Mouse (Mus musculus): ENCODE measurements around the gene Mettl6. TPM values are rescaled to one million over a fixed set of nuclear protein-coding genes. Genes with fewer than 3 reads are reported as not detected.

The Mettl6 gene
- total and polyA plus RNA-seq, 2 experiments from 2014 or later = 19.7 to 32.5 TPM

DNA sequence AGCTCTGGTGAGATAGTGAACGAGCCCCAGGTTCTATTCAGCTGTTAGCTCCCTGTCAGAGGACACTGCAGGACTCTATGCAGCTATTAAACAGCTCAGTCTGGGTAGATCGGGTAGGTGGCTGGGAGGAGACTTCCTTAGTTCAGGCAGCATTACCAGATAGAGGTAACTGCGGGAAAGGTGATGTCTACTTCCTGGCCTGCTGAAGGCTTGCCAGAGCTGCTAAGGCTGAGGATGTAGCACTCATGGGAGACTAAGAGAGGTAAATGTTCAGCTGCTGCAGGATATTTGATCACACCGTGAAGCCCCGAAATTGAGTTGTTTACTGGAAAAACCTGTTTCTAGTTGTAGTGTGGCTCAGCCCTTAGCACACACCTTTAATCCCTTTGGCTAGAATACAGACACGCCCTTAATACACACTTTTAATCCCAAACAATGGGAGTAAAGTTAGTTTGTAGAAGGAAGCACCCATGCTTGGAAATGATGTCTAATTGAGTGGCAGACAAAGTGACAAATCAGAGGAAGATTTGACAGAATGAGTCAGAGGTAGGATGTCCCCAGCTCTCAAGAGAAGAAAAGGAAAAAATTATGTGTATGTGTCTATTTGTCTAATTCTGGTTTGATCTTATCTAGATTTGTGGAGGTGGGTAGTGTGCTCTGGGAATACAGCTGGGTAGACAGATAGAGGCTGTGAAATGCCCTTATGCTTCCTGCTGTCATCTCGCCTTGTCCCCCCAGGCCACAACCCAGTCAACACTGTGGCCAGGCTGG lies 30.4 kb upstream of the Mettl6 start:
- no peak for DNase-seq (ENCODE audit: low spot score)
- Histone ChIP-seq H3K9ac (replicated peaks; ENCODE audit: low read length, poor library complexity, severe bottlenecking) (no peak overlapping the region), H3K9me3 (ENCODE audit: low read length) (no peaks in the 10 kb centered on the region), H3K27me3 (ENCODE audit: insufficient read depth, low read length) (no peaks in the 10 kb centered on the region), H3K4me3 (ENCODE audit: low read depth, low read length) (no peak overlapping the region), H3K4me1 (ENCODE audit: insufficient read depth, low read length) (no peaks in the 10 kb centered on the region), H3K4me2 (ENCODE audit: low read depth, low read length, poor library complexity, severe bottlenecking) (no peak overlapping the region), H3K36me3 (ENCODE audit: insufficient read depth, low read length) (no peaks in the 10 kb centered on the region), H3K27ac (ENCODE audit: low read depth, low read length) (no peak overlapping the region)
- no peak for TF ChIP-seq CTCF (IDR thresholded peaks at IDR 0.05)
- 80% methylated on average over 7 of the region's 7 CpGs for WGBS
- no peak for ATAC-seq (ENCODE audit: low FRiP score)

DNA sequence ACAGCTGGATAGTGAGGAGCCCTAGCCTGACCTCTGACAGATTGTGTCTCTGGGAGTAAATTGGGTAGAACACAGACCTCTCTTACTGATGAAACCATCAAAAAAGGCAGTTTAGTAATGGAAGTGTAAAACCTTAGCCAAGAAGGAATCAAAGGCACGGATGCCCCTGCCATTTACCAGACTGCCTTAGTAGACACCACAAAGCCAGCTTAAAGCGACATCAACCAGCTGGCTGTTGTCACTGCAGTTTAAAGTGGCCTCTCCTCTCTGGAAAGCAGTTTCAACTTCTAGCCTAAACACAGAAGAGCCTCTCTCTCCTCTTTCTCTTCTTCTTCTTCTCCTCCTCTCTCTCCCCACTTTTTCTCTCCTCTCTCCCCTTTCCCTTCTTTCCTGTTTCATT lies 26.5 kb upstream of the Mettl6 start:
- H3K9me3 ChIP-seq (ENCODE audit: low read length) = no peaks in the 10 kb centered on the region
- no peak for TF ChIP-seq CTCF (IDR thresholded peaks at IDR 0.05)
- no peaks in the 10 kb centered on the region for H3K4me1 ChIP-seq (ENCODE audit: insufficient read depth, low read length)
- H3K9ac ChIP-seq (replicated peaks; ENCODE audit: low read length, poor library complexity, severe bottlenecking) = no peak overlapping the region
- H3K36me3 ChIP-seq (ENCODE audit: insufficient read depth, low read length) = no peaks in the 10 kb centered on the region
- no peaks in the 10 kb centered on the region for H3K27me3 ChIP-seq (ENCODE audit: insufficient read depth, low read length)
- H3K4me3 ChIP-seq (ENCODE audit: low read depth, low read length) = no peak overlapping the region
- no peak overlapping the region for H3K27ac ChIP-seq (ENCODE audit: low read depth, low read length)
- no peak overlapping the region for H3K4me2 ChIP-seq (ENCODE audit: low read depth, low read length, poor library complexity, severe bottlenecking)
- ATAC-seq (ENCODE audit: low FRiP score) (no peak), DNase-seq (ENCODE audit: low spot score) (no peak)
- WGBS = 85% methylated on average over 2 of the region's 2 CpGs

DNA sequence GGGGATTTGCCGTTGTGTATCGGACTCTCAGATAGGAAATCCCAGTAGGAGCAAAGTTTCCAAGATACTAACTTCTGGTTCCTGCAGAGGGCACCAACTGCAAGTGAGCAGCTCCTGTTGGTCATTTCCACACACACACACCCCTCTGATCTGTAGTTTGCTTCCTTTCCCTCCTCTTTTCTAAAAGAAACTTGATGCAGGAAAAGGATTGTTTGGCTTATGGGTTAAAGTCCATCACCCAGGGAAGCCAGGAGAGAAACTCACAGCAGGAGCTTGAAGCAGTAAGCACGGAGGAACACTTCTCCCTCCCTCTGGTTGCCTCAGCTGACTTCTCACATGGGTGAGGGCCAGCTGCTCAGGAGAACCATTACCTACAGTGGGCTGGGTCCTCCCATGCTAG lies 24.3 kb upstream of the Mettl6 start:
- Histone ChIP-seq H3K27me3 (ENCODE audit: insufficient read depth, low read length) (no peaks in the 10 kb centered on the region), H3K9ac (replicated peaks; ENCODE audit: low read length, poor library complexity, severe bottlenecking) (no peak overlapping the region), H3K4me3 (ENCODE audit: low read depth, low read length) (no peak overlapping the region), H3K27ac (ENCODE audit: low read depth, low read length) (no peak overlapping the region), H3K36me3 (ENCODE audit: insufficient read depth, low read length) (no peaks in the 10 kb centered on the region), H3K4me2 (ENCODE audit: low read depth, low read length, poor library complexity, severe bottlenecking) (no peak overlapping the region), H3K4me1 (ENCODE audit: insufficient read depth, low read length) (no peaks in the 10 kb centered on the region), H3K9me3 (ENCODE audit: low read length) (0 out of 2 replicates have a peak, but pooled peaks cover 3% of the 10 kb centered on the region)
- ATAC-seq (ENCODE audit: low FRiP score) (no peak), DNase-seq (ENCODE audit: low spot score) (peak; percentile 37)
- 36% methylated on average over 3 of the region's 3 CpGs for WGBS
- TF ChIP-seq CTCF (IDR thresholded peaks at IDR 0.05) = peak; percentile 67

DNA sequence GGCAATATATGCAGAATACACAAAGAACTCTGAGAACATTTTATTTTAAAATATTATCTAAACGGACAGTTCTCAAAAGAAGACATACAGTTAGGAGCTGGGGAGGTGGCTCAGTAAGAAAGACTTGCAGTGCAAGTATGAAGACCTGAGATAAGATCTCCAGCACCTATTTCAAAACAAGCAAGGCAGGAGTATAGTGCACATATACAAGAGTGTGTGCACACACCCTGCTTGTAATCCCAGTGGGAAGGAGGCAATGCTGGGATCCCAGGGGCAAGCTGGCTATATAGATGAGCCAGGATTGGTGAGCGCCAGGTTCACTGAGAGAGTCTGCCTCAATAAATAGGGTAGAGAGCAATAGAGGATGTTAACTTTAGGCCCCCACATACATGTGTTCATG lies 21.1 kb upstream of the Mettl6 start:
- no peak overlapping the region for H3K9ac ChIP-seq (replicated peaks; ENCODE audit: low read length, poor library complexity, severe bottlenecking)
- no peak for ATAC-seq (ENCODE audit: low FRiP score)
- TF ChIP-seq CTCF (IDR thresholded peaks at IDR 0.05) = no peak
- H3K4me1 ChIP-seq (ENCODE audit: insufficient read depth, low read length) = no peaks in the 10 kb centered on the region
- DNase-seq (ENCODE audit: low spot score) = no peak
- no peak overlapping the region for H3K27ac ChIP-seq (ENCODE audit: low read depth, low read length)
- no peaks in the 10 kb centered on the region for H3K36me3 ChIP-seq (ENCODE audit: insufficient read depth, low read length)
- no peaks in the 10 kb centered on the region for H3K27me3 ChIP-seq (ENCODE audit: insufficient read depth, low read length)
- 89% methylated on average over 2 of the region's 2 CpGs for WGBS
- 0 out of 2 replicates have a peak, but pooled peaks cover 3% of the 10 kb centered on the region for H3K9me3 ChIP-seq (ENCODE audit: low read length)
- no peak overlapping the region for H3K4me2 ChIP-seq (ENCODE audit: low read depth, low read length, poor library complexity, severe bottlenecking)
- H3K4me3 ChIP-seq (ENCODE audit: low read depth, low read length) = no peak overlapping the region

DNA sequence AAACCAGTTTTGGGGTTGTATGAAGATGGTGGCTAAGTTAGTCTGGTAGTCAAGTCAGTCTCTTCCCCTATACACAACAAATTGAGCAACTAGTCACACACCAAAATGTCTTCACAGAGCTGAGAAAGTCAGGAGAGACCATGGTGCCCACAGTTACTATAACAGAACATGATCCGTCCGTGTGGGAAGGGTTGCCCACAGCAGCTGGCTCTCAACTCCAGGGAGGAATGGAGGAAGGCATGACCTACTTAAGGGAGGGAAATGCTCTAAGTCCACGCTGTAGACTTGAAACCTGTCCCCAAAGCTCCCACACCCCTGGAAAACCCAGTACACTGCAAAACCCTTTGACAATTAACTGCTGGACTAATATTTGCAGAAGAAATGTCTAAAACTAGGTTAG lies 15.5 kb upstream of the Mettl6 start:
- H3K27me3 ChIP-seq (ENCODE audit: insufficient read depth, low read length) = no peaks in the 10 kb centered on the region
- peaks cover 35% of the 10 kb centered on the region for H3K36me3 ChIP-seq (ENCODE audit: insufficient read depth, low read length)
- DNase-seq (ENCODE audit: low spot score) (no peak), ATAC-seq (ENCODE audit: low FRiP score) (no peak)
- TF ChIP-seq CTCF (IDR thresholded peaks at IDR 0.05) = no peak
- no peak overlapping the region for H3K27ac ChIP-seq (ENCODE audit: low read depth, low read length)
- H3K9me3 ChIP-seq (ENCODE audit: low read length) = 0 out of 2 replicates have a peak, but pooled peaks cover 3% of the 10 kb centered on the region
- 83% methylated on average over 3 of the region's 3 CpGs for WGBS
- H3K9ac ChIP-seq (replicated peaks; ENCODE audit: low read length, poor library complexity, severe bottlenecking) = no peak overlapping the region
- no peak overlapping the region for H3K4me3 ChIP-seq (ENCODE audit: low read depth, low read length)
- no peak overlapping the region for H3K4me2 ChIP-seq (ENCODE audit: low read depth, low read length, poor library complexity, severe bottlenecking)
- no peaks in the 10 kb centered on the region for H3K4me1 ChIP-seq (ENCODE audit: insufficient read depth, low read length)

DNA sequence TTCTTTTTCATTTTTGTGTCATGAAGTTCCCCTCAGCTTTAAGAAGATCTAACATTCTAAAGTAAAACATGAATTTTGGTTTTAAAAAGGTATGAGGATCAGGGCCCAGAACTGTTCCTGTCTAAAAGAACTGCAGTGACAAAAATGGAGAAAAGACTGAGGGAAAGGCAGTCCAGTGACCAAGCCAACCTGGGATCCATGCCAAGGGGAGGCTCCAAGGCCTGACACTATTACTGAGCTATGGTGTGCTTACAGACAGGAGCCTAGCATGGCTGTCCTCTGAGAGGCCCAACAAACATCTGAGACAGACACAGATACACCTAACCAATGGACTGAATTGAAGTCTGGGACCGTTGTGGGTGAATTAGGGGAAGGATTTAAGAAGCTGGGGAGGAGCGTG lies 15.1 kb upstream of the Mettl6 start:
- no peak overlapping the region for H3K27ac ChIP-seq (ENCODE audit: low read depth, low read length)
- ATAC-seq (ENCODE audit: low FRiP score) (no peak), DNase-seq (ENCODE audit: low spot score) (peak; percentile 42)
- WGBS = 96% methylated on average over 2 of the region's 2 CpGs
- H3K9ac ChIP-seq (replicated peaks; ENCODE audit: low read length, poor library complexity, severe bottlenecking) = no peak overlapping the region
- H3K4me2 ChIP-seq (ENCODE audit: low read depth, low read length, poor library complexity, severe bottlenecking) = no peak overlapping the region
- peaks cover 40% of the 10 kb centered on the region for H3K36me3 ChIP-seq (ENCODE audit: insufficient read depth, low read length)
- 0 out of 2 replicates have a peak, but pooled peaks cover 3% of the 10 kb centered on the region for H3K9me3 ChIP-seq (ENCODE audit: low read length)
- H3K4me3 ChIP-seq (ENCODE audit: low read depth, low read length) = no peak overlapping the region
- no peak for TF ChIP-seq CTCF (IDR thresholded peaks at IDR 0.05)
- no peaks in the 10 kb centered on the region for H3K4me1 ChIP-seq (ENCODE audit: insufficient read depth, low read length)
- H3K27me3 ChIP-seq (ENCODE audit: insufficient read depth, low read length) = no peaks in the 10 kb centered on the region
